Mouse (Mus musculus): ENCODE data around the gene Gm2174. TPM values are rescaled to one million over a fixed set of nuclear protein-coding genes. Genes with fewer than 3 reads are reported as not detected.

The Gm2174 gene
- polyA plus RNA-seq (2015; fragmentation: Nextera tagmentation; extraction: Ambion mirVana) = 2.4 and 2.5 TPM in 2 replicates

- no peak for TF ChIP-seq CTCF (IDR thresholded peaks at IDR 0.05; ENCODE audit: low read depth)
- no peak within 1 kb of the TSS for H3K9ac ChIP-seq (ENCODE audit: low read depth, low read length)
- no peak within 1 kb of the TSS for H3K27ac ChIP-seq
- DNase-seq (ENCODE audit: low spot score) = no peak
- WGBS = 81% methylated on average over 4 of the region's 4 CpGs
- no peak for ATAC-seq (replicated peaks; ENCODE audit: low FRiP score, low read depth)
- H3K36me3 ChIP-seq (ENCODE audit: insufficient read depth, low read length) = no peaks in the 10 kb centered on the region
- no peaks in the 10 kb centered on the region for H3K4me1 ChIP-seq (replicated peaks; ENCODE audit: insufficient read depth, low read length)
- H3K4me3 ChIP-seq (replicated peaks; ENCODE audit: low read depth, low read length) = no peak within 1 kb of the TSS
- H3K27me3 ChIP-seq (ENCODE audit: insufficient read depth, low read length) = no peaks in the 10 kb centered on the region
- no peak within 1 kb of the TSS for H3K4me2 ChIP-seq (ENCODE audit: low read length)
- H3K9me3 ChIP-seq (replicated peaks; ENCODE audit: low read length) = no peaks in the 10 kb centered on the region
Measured at GRCm38 (mm10) chrX:56447524-56448015, at the start of gene Gm2174. Gm2174 (plus strand) TSS chrX:56447965.

DNA sequence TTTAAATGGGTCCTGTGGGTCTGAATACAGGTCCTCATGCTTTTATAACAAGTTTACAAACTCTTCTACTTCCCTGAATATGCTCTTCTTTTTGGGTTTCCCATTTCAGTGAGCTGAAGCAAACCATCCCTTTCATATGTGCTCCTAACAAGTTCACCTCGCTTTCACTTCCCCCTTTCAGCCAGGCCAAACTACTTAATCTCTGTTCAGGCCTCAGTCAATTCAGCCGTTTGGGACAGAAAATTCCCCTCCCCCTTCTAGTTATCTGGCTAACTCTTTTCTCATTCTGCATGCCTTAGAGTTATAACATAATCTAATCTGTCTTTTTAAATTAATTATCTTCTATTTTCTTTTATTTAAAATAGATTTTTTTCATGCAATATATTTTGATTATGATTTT lies 43.1 kb upstream of the Gm2174 start:
- DNase-seq (ENCODE audit: low spot score) = no peak
- Histone ChIP-seq H3K4me2 (ENCODE audit: low read length) (no peak overlapping the region), H3K27me3 (ENCODE audit: insufficient read depth, low read length) (no peaks in the 10 kb centered on the region), H3K27ac (no peak overlapping the region), H3K4me3 (replicated peaks; ENCODE audit: low read depth, low read length) (no peak overlapping the region), H3K4me1 (replicated peaks; ENCODE audit: insufficient read depth, low read length) (no peaks in the 10 kb centered on the region), H3K9ac (ENCODE audit: low read depth, low read length) (no peak overlapping the region), H3K36me3 (ENCODE audit: insufficient read depth, low read length) (no peaks in the 10 kb centered on the region), H3K9me3 (replicated peaks; ENCODE audit: low read length) (no peaks in the 10 kb centered on the region)
- no peak for ATAC-seq (replicated peaks; ENCODE audit: low FRiP score, low read depth)
- WGBS = 37% methylated on average over 2 of the region's 2 CpGs
- no peak for TF ChIP-seq CTCF (IDR thresholded peaks at IDR 0.05; ENCODE audit: low read depth)

- TF ChIP-seq CTCF (IDR thresholded peaks at IDR 0.05; ENCODE audit: low read depth) = no peak
- DNase-seq (ENCODE audit: low spot score) (no peak), ATAC-seq (replicated peaks; ENCODE audit: low FRiP score, low read depth) (no peak)
- Histone ChIP-seq H3K27ac (no peak overlapping the region), H3K4me2 (ENCODE audit: low read length) (no peak overlapping the region), H3K9me3 (replicated peaks; ENCODE audit: low read length) (no peaks in the 10 kb centered on the region), H3K27me3 (ENCODE audit: insufficient read depth, low read length) (no peaks in the 10 kb centered on the region), H3K9ac (ENCODE audit: low read depth, low read length) (no peak overlapping the region), H3K36me3 (ENCODE audit: insufficient read depth, low read length) (no peaks in the 10 kb centered on the region), H3K4me1 (replicated peaks; ENCODE audit: insufficient read depth, low read length) (no peaks in the 10 kb centered on the region), H3K4me3 (replicated peaks; ENCODE audit: low read depth, low read length) (no peak overlapping the region)
- WGBS = 63% methylated on average over 1 of the region's 1 CpGs
Measured at GRCm38 (mm10) chrX:56405482-56405881, 42.3 kb upstream of the Gm2174 start.

GRCm38 (mm10) chrX:56406128-56406527 lies 41.6 kb upstream of the Gm2174 start:
- no peak for DNase-seq (ENCODE audit: low spot score)
- Histone ChIP-seq H3K4me1 (replicated peaks; ENCODE audit: insufficient read depth, low read length) (no peaks in the 10 kb centered on the region), H3K27ac (no peak overlapping the region), H3K4me3 (replicated peaks; ENCODE audit: low read depth, low read length) (no peak overlapping the region), H3K9ac (ENCODE audit: low read depth, low read length) (no peak overlapping the region), H3K4me2 (ENCODE audit: low read length) (no peak overlapping the region), H3K9me3 (replicated peaks; ENCODE audit: low read length) (no peaks in the 10 kb centered on the region), H3K27me3 (ENCODE audit: insufficient read depth, low read length) (no peaks in the 10 kb centered on the region), H3K36me3 (ENCODE audit: insufficient read depth, low read length) (no peaks in the 10 kb centered on the region)
- WGBS = 55% methylated on average over 5 of the region's 5 CpGs
- TF ChIP-seq CTCF (IDR thresholded peaks at IDR 0.05; ENCODE audit: low read depth) = no peak
- ATAC-seq (replicated peaks; ENCODE audit: low FRiP score, low read depth) = no peak

DNA sequence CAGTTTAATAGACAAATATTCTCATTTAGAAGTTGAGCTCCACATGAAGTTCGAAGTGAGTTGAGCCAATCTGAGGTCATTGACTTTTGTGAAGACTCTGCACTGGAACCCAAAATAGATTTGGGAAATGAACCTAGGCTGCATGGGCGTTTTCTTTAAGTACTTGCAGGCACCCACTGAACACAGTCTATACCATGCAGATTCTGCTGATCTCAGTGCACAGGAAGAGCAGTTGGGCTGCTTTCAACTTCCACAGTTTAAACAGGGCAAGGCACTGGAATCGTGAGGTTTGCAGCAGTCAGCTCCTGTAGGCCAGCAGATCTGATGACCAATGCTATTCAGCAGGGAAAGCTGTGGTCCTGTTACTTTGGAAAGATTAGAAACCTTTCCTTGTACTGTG lies 31.5 kb upstream of the Gm2174 start:
- H3K4me2 ChIP-seq (ENCODE audit: low read length) = no peak overlapping the region
- WGBS = 64% methylated on average over 3 of the region's 3 CpGs
- no peak for ATAC-seq (replicated peaks; ENCODE audit: low FRiP score, low read depth)
- no peaks in the 10 kb centered on the region for H3K27me3 ChIP-seq (ENCODE audit: insufficient read depth, low read length)
- no peaks in the 10 kb centered on the region for H3K9me3 ChIP-seq (replicated peaks; ENCODE audit: low read length)
- no peak overlapping the region for H3K9ac ChIP-seq (ENCODE audit: low read depth, low read length)
- no peak for DNase-seq (ENCODE audit: low spot score)
- no peak for TF ChIP-seq CTCF (IDR thresholded peaks at IDR 0.05; ENCODE audit: low read depth)
- H3K4me3 ChIP-seq (replicated peaks; ENCODE audit: low read depth, low read length) = no peak overlapping the region
- H3K36me3 ChIP-seq (ENCODE audit: insufficient read depth, low read length) = no peaks in the 10 kb centered on the region
- no peak overlapping the region for H3K27ac ChIP-seq
- no peaks in the 10 kb centered on the region for H3K4me1 ChIP-seq (replicated peaks; ENCODE audit: insufficient read depth, low read length)

DNA sequence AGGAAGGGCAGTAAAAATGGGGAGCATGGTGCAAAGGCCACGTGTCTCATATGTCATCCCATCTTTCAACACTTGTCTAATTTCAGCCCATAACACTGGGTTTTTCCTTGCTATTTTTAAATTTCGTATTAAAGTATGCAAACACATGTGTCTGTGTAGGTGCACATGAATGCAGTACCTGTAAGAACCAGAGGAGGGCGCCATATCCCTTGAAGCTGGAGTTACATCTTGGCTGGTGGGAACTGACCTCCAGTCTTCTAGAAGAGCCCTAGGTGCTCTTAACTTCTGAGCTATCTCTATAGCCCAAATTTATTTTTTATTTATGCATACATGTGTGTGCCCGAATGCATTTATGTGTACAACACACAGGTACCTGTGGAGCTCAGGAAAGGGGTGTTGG lies 30.2 kb upstream of the Gm2174 start:
- DNase-seq (ENCODE audit: low spot score) = no peak
- Histone ChIP-seq H3K36me3 (ENCODE audit: insufficient read depth, low read length) (no peaks in the 10 kb centered on the region), H3K9me3 (replicated peaks; ENCODE audit: low read length) (no peaks in the 10 kb centered on the region), H3K4me1 (replicated peaks; ENCODE audit: insufficient read depth, low read length) (no peaks in the 10 kb centered on the region), H3K4me2 (ENCODE audit: low read length) (no peak overlapping the region), H3K9ac (ENCODE audit: low read depth, low read length) (no peak overlapping the region), H3K4me3 (replicated peaks; ENCODE audit: low read depth, low read length) (no peak overlapping the region), H3K27me3 (ENCODE audit: insufficient read depth, low read length) (no peaks in the 10 kb centered on the region), H3K27ac (no peak overlapping the region)
- no peak; the same call in 1 of the 2 replicates for TF ChIP-seq CTCF (IDR thresholded peaks at IDR 0.05; ENCODE audit: low read depth)
- no peak for ATAC-seq (replicated peaks; ENCODE audit: low FRiP score, low read depth)
- WGBS = 67% methylated on average over 4 of the region's 4 CpGs

DNA sequence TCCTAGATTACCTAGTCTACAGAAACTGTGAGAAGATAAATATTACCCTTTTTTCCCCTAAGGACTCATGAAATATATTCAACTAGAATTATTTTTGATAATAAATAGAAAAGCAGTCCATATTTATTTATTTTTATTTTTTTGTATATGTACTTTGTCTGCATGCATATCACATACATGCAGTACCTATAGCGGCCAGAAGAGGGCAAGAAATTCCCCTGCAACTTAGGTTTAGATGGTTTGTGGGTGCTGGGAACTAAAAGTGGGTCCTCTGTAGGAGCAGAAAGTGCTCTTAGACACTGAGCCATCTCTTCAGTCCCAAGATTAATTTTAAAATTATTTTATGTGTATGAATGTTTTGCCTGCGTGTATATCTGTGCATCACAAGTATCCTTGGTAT lies 17.2 kb upstream of the Gm2174 start:
- Histone ChIP-seq H3K27me3 (ENCODE audit: insufficient read depth, low read length) (no peaks in the 10 kb centered on the region), H3K4me3 (replicated peaks; ENCODE audit: low read depth, low read length) (no peak overlapping the region), H3K36me3 (ENCODE audit: insufficient read depth, low read length) (no peaks in the 10 kb centered on the region), H3K4me1 (replicated peaks; ENCODE audit: insufficient read depth, low read length) (no peaks in the 10 kb centered on the region), H3K4me2 (ENCODE audit: low read length) (no peak overlapping the region), H3K27ac (no peak overlapping the region), H3K9ac (ENCODE audit: low read depth, low read length) (no peak overlapping the region), H3K9me3 (replicated peaks; ENCODE audit: low read length) (no peaks in the 10 kb centered on the region)
- 44% methylated on average over 2 of the region's 2 CpGs for WGBS
- ATAC-seq (replicated peaks; ENCODE audit: low FRiP score, low read depth) (no peak), DNase-seq (ENCODE audit: low spot score) (no peak)
- TF ChIP-seq CTCF (IDR thresholded peaks at IDR 0.05; ENCODE audit: low read depth) = peak; percentile 39; the same call in 1 of the 2 replicates
